Mouse (Mus musculus) right cerebral cortex, postnatal 25 days (tissue): ENCODE data around the gene Pbld2.
"Not testable (repeated sequence)": the region's sequence is repeated elsewhere in the genome, so short reads cannot be mapped to it uniquely, and the experiment has no call there.

Experiments
- DNase-seq: peaks from one replicate; pipeline ENCODE4 v3.0.0; 2022

Gene Pbld2

DNA sequence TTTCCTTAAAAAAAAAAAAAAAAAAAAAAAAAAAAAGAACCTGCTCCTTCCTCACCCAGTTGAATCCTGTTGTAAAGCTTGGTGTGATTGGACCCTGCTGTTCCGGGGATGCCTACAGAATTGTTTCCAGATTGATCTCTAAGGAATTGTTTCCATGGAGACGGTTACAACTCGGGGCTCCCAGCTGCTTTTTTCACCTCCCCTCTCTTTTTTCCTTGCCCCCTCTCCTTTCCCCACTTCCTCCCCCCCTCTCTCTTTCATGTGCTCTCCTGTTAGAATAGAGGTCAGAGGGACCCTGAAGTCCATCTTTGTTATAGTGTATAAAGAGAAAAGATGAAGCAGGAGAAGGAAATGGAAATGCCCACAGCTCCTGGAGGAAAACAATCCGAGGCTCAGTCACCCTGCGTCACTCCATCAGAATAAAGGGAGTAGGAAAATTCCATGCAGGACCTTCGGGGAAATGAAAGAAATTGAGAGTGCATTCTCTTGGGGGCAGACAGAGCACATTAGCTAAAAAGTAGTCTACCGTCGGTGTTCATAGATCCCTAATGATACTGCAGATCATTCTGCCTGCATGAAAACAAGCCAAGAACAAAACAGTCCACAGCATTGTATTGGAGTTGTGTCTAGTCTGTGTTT lies 2.2 kb downstream of the Pbld2 start:
- no peak for DNase-seq

DNA sequence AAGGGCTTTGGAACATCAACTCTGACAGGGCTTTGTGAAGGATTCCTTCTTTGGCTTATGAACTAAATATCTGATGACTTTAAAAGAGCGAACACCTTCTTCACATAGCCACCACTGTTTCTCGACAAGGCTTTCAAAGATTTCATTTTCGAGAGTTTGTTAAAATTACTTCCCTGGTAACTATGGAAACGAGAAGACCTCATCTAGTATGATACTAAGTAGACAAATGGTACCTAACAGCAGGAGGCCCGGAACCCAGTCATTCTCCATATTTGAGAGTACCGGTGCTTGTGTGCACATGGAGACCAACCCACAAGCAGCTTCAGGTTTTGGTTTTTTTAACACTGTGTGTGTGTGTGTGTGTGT lies 2.7 kb downstream of the Pbld2 start:
- DNase-seq, result no peak

DNA sequence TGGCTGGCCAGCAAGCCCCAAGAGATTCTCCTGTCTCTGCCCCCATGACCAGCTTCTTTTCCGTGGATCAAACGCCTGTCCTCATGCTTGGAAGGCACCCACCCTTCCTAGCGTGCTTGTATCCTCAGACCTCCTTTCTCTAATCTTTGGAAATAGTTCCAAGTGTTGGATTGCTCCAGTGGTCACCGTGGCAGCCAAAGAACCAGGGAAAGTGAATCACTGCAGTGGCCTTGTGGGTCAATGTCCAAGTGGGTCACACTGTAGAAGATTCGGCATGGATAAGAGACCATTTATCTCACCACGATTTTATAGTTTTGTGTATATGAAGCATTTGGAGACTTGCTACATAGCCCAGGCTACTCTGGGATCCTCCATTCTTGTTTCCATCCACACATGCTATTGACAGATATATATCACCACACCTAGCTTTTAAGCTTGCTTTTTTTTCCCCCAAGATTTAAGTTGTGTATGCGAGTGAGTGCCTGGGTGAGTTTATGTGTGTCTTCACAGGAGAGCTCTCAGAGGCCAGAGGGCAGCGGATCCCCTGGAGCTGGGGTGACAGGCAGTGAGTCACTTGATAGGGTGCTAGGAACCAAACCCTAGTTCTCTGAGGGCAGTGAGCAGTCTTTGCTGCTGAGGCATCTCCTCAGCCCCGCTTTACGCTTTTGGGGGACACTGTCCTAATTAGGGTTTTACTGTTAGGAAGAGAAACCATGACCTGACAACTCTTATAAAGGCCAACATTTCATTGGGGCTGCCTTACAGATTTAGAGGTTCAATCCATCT lies 3.5 kb downstream of the Pbld2 start:
- DNase-seq, result no peak

DNA sequence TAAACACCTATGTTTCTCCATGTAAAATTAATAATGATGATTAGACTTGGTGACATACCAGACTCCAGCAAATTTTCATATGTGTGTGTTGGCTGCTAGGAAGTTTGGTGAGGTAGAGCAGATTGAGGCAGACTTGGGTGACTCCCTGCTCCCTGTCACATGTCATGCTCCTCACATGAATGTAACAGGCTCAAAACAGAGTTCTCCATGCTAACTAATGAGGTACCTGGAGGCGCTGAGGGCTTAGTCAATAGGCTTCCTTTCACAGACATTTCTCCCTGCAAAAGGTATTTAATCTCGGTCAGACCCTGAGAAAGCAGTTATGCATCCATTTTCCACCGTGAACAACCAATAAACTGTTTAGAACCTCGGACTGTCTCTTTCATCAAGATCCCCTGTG lies 4.3 kb downstream of the Pbld2 start:
- no peak for DNase-seq

DNA sequence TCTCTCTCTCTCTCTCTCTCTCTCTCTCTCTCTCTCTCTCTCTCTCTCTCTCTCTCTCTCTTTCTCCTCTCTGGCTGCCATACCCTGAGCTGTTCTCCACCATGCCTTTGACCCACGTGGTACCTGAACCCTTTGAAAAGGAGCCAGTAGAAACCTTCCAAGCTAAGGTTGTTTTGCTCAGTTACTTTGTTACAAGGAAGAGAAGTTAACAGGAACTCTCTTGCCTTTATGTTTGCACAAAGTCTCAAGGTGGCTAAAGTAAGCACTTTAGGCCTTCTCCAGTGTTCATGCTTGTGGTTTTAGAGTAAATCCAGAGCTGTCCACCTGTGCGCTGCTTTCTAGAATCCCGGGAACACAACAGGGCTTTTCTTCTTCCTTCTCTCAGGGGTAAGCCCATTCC lies 8.2 kb downstream of the Pbld2 start:
- no peak for DNase-seq

DNA sequence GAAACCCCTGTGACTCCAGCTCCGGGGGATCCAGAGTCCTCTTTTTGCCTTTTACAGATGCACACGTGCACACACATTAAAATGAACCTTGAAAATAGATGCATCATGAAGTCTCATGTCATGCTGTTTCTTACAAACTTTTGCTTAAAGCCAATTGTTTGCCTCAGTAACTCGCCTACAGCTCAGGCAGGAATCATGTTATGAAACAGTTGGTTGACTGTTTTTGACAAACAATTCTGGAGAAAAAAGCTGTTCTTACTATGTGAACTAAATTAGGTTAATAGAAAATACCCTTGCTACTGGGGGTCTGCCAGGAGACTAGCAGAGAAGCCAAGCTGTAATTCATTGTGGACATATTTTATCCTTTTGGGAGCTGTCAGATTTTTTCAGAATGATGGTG lies 8.8 kb downstream of the Pbld2 start:
- no peak for DNase-seq

DNA sequence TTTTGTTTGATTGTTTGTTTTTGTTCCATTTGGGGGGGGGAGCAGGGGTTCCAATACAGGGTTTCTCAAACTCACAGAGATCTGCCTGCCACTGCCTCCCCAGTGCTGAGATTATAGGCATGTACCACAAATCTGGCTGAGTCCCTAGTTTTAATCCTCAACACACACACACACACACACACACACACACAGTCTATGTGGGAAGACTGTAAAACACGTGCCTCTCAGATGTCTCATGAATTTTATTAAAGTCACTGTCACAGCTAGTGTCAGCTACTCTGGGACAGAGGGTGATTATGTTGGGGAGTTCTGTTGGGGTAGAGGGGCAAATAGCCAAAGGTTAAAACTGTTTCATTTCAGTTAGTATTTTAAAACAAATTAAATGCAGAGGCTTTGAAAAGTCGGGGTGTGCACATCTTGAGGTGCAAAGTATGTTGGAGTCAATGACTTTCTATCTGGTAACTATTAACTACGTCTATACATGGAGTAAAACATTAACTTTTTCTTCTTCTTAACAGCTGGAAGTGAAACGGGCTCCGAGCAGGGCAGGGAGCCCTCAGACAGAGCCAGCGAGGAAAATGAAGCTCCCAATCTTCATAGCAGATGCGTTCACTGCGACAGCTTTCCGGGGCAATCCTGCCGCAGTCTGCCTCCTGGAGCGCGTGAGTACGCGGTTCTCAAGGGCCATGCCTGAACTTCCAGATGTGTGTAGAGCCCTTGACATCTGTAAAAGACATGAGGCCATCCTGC lies 14.6 kb downstream of the Pbld2 start:
- DNase-seq, result no peak

DNA sequence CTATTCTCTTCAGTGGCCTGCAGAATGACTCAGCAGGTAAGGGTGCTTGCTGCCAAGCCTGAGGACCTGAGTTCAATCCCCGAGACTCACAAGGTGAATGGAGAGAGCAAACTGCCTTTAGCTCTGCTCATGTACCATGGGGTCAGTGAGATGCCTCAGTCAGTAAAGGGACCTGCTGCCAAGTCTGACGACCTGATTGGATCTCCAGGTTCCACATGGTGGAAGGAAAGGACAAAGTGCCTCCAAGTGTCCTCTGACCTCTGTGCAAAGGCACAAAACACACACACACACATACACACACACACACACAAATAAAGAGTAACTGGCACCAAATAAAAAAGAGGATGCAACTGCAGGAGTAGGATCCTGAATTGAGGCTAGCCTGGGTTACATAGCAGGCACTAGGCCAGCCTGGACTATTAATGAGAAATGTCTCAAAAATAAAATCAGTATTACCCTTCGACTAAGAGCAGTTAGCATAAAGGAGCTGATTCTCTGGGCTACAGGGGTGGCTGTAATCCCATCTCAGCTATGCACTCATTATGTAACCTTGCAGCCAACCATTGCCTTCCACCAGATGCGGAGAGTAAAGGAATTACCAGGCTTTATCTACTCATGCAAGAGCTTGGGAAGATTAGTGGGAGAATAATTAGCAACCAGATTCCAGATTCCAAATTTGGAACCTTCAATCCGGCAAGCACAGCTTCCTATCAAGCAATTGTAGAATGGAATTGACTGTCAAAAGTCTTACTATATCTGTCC lies 15.9 kb downstream of the Pbld2 start:
- DNase-seq, result no peak

DNA sequence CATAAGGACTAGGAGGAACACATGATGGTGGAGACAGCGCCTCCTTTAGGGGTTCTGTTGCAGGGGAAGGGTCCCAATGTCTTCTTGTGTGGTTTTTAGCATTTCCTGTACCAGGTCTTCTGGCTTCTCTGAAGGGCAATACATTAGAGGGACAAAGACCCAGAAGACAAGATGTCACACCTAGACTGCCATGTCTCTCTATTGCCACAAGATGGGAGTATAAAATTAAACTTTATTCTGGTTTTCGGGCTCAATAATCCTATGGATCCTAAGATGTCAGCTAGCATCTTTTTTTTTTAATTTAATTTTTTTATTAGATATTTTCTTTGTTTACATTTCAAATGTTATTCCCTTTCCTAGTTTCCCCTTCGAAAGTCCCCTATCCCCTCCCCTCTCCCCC lies 19.0 kb downstream of the Pbld2 start:
- no peak for DNase-seq

DNA sequence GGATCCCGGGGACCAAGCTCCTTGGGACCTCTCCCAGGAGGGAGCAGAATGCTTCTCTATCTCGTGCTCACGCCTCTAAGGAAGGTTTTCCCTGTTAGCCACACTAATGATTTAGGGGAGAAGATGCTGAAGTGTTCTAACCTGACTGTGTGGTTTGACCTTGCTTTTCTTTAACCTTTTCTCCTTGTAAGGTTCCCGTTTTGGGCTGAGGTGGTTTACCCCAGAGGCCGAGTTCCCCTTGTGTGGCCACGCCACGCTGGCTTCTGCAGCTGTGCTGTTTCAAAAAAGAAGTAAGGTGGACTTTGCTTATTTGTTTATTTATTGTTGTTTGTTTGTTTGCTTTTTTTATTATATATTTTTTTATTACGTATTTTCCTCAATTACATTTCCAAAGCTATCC lies 23.6 kb downstream of the Pbld2 start:
- no peak for DNase-seq

DNA sequence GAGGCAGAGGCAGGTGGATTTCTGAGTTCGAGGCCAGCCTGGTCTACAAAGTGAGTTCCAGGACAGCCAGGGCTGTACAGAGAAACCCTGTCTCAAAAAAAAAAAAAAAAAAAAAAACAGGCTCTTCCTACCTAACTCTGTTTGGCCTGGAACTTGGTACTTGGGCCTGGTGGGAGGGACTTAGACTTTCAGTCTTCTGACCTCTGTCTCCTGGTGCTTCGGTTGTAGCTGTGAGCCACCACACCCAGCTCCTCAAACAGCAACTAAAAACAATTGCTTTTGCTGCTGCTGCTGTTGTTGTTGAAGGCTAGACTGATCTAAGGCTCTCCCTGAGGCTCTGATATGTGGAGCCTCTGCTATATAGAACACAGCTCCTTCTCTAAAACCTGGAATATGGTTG lies 25.0 kb downstream of the Pbld2 start:
- no peak for DNase-seq

DNA sequence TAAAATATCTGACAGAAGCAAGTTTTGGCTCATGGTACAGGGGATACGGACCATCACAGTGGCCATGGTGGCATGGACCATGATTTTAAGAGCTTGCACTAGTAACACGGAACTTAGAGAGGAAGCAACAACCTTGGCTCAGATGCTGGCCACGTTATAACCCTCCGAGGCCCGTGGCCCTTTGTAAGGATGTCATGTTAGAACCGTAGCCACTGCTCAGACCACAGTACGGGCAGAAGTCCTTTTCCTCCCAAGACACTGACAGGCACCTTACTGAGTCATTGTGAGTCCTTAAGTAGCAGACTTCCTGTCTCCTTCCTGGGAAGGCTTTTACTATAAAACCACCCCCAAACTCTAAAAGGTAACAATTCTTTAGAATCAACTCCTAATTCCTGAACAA lies 27.2 kb downstream of the Pbld2 start:
- no peak for DNase-seq

DNA sequence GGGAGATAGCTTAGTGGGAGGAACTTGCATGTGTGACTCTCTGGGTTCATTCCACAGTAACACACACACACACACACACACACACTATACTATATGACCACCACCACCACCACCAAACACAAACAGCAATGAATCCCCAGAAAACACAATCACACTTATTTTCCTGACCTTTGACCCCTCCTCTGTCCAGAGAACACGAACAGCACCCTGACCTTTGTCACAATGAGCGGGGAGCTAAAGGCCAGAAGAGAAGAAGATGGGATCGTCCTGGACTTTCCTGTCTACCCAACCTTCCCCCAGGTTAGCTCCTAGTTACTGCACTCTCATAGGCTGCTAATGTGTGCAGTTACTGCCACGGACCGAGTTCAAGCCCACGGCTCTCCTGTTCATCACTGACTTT lies 27.9 kb downstream of the Pbld2 start:
- DNase-seq, result no peak

DNA sequence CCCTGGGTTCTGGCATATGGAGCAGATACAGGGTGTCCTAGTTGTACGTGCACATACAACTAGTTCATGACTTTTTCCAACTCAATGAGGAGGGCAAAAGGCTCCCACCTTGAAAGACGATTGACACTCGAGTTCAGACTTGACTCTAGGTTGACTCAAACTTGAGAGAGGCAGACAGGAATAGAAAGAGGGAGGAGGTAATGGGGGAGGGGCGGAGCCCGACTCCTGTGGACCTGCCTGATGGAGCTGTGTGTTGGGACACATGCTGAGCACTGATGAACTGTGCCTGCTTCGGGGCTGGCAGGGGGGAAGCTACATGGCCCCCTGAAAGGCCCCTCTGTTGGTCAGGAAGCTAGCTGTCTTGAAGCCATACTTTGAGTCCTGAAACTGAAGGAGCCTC lies 28.9 kb downstream of the Pbld2 start:
- no peak for DNase-seq

DNA sequence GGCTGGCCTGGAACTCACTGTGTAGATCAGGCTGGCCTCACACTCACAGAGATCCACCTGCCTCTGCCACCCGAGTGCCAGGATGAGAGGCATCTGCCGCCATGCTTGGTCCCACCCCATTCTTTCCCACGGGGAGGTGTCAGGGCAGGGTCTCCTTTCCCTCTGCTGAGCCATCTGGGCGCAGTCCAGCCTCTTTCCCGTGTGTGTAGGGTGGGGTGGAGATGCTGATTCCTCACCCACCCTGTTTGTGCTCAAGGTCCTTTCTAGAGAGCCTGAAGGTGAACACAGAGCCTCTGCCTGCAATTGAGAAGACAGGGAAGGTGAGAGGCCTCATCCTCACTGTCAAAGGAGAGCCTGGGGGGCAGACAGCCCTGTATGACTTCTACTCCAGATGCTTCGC lies 30.0 kb downstream of the Pbld2 start:
- not testable (repeated sequence) for DNase-seq

DNA sequence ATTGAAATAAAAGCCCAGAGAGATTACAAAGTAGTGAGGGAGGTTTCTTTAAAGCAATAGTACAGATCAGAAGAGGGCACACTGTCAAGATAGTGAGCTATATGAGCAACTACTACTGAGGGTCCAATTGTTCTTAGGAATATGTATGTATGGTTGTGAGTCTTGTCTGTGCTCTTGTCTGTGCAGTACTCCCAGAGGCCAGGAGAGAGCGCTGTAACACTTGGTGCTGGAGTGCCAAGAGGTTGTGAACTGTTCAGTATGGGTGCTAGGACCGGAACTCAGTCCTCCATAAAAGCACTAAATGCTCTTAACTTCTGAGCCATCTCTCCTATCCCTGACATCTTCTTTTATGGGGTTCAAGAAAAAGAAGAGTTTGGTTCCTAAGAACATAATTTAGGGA lies 30.5 kb downstream of the Pbld2 start:
- DNase-seq, result no peak

DNA sequence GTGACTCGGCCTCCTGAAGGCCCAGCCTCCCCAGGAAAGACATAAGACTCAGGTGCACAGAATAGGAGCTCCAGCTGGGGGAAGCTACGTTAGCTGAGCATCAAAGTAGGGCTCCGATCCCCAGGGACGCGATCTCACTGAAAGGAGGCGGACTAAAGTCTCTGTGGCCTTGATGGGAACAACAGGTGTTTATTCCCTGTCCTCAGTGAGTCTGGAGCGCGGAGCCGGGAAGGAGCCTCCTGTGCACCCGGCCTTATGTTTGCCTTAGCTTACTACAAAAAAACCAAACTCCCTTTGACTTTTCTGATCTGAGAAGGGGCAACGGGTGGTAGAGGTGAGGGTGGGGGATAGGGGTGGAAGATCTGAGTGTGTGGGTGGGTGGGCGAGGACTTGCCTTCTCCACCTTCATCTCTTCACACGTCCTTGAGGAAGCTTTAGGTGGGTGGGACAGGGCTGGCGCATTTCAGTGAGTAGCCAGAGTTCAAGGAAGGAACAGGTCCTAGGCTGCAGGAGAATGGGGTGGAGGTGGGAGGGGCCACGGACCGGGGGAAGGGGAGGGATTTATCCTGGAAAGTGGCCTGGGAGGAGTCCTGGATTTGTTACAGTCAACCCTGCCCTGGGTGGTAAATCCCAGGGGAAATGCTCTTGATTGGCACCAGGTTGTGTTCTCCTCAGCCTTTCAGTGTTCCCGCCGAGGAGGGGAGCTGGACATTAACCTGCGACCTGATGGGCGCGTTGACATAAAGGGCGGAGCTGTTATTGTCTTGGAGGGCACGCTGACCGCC lies 33.0 kb downstream of the Pbld2 start:
- DNase-seq, result no peak

DNA sequence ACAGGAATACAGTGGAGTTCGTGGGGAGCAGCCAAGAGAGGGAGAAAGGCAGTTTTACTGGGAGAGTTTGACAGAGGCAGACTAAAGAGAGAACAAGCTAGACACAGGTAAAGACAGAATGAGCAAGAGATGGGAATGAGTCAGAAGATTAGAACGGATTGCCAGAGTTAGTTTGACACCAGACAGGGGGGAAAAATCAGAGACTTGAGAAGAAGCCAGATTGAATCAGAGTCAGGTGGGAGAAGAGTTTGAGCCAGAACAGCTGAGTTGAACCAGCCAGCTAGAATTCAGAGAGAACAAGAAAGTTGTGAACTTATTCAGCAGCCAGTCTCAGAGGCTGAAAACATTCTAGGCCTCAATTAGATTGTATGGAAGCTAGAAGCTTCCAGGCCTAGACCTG lies 35.7 kb downstream of the Pbld2 start, which contains the start of gene Pbld1:
Gene Pbld1, plus strand, starts transcription at position 301 of the 400 bp plus-strand sequence.
- no peak for DNase-seq

DNA sequence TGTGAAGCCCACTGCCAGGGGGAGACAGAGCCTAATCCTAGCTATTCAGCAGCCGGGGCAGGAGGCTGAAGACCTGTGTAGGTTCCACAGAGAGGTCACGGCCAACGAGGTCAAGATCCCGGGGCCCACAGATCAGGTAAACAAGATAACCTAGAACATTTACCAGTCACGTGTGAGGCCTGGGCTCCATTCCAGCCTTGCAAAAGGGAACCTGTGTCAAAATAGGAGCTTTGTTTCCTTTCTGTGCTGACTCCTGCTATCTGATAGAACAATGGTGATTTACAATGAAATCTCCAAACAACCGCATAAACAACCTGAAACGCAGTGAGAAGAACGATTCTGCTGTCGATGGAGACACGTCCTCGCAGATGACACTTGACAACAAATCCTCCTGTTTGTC lies 36.3 kb downstream of the Pbld2 start:
- DNase-seq, result no peak

DNA sequence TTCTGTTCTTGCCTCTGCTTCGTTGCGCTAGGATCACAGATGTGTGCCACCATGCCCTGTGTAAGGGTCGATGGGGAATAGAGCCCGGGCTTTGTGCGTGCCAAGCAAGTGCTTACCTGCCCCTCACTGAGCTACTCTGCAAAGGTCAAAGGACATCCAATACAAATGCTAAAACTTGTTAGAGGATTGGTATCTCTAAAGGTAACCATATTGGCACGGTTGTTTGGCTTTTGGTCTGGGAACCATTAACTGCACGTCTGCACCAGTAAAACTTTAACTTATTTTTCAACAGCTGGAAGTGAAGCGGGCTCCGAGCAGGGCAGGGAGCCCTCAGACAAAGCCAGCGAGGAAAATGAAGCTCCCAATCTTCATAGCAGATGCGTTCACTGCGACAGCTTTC lies 37.2 kb downstream of the Pbld2 start:
- DNase-seq, result no peak

DNA sequence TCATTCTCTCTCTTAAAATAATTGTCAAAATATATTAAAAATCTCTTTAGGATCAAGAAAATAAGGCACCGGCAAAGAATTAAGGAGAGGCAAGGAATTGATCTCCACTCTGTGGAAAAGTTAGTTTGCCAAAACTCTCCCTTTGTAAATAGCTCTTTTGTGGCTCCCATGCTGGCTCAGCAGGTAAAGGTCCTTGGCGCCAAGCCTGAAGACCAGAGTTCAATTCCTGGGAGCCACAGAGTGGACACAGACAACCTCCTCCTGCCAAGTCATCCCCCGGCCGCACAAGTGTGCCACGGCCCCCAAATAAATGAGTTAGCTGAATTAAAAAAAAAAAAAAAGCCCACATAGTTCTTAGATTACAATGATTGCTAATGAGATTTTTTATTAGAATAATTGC lies 38.6 kb downstream of the Pbld2 start:
- no peak for DNase-seq

DNA sequence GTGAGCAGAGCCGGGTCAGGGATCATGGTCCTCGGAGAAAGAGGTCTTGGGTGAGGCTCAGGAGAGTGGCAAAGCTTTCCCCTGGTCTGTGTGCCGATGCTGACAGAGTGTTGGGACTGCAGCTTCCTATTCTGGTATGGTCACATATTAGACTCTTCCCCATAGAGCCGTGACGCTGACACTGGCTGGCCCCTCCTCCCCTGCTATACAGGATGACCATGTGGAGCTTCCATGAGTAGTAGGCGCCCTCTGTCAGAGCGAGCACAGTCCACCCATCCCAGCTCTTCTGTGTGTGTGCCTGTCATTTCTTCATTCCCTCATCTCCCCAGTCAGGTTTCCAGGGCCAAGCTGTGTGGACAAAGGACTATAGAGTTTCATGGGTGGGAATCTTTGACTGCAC lies 39.2 kb downstream of the Pbld2 start:
- no peak for DNase-seq

DNA sequence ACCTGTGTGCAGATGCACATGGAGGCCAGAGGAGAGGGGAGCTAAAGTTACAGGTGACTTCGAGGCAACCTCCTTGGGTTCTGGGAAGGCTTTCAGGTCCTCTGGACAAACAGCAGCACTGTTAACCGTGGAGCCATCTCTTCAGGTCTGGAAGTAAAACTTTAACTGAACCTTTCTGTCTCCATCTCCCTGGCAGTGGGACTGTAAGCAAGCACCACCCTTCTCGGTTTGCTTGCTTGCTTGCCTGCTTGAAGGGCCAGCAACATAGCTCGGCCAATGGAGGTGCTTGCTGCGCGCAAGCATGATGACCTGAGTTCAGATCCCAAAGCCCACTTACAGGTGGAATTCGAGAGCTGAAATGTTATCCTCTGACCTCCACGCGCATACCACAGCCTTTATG lies 40.4 kb downstream of the Pbld2 start:
- no peak for DNase-seq
